Mouse (Mus musculus) midbrain, embryonic 16.5 days (tissue): ENCODE measurements around the gene 4931422A03Rik. TPM values are rescaled to one million over a fixed set of nuclear protein-coding genes. Genes with fewer than 3 reads are reported as not detected.

Experiments
- ATAC-seq: fragments of 200-750 bp; cut with Nextera tagmentation; 2 replicates; pipeline ENCODE4 v1.8.0; 2017; ENCODE audit warnings: moderate TSS enrichment
- H3K27ac ChIP-seq: fragments of 300-500 bp; sonication (generic); 2 replicates; pipeline ENCODE4 v1.5.1; 2014; ENCODE audit warnings: mild to moderate bottlenecking, low read length, mixed read lengths
- H3K27me3 ChIP-seq: fragments of 300-500 bp; sonication (generic); 2 replicates; pipeline ENCODE4 v1.6.1; 2014; ENCODE audit warnings: low read depth, low read length, mixed read lengths; ENCODE audit not compliant: control insufficient read depth, insufficient read depth
- H3K36me3 ChIP-seq: fragments of 300-500 bp; sonication (generic); 2 replicates; pipeline ENCODE4 v1.6.1; 2014; ENCODE audit warnings: mild to moderate bottlenecking, low read length, moderate library complexity, mixed read lengths; ENCODE audit not compliant: control insufficient read depth, insufficient read depth
- H3K4me1 ChIP-seq: fragments of 300-500 bp; sonication (generic); 2 replicates; pipeline ENCODE4 v1.6.1; 2014; ENCODE audit warnings: mild to moderate bottlenecking, low read length, mixed read lengths; ENCODE audit not compliant: control insufficient read depth, insufficient read depth
- H3K4me2 ChIP-seq: fragments of 300-500 bp; sonication (generic); 2 replicates; pipeline ENCODE4 v1.6.1; 2014; ENCODE audit warnings: mild to moderate bottlenecking, low read length, mixed read lengths
- H3K4me3 ChIP-seq: fragments of 300-500 bp; sonication (generic); 2 replicates; pipeline ENCODE4 v1.5.1; 2014; ENCODE audit warnings: low read depth, mild to moderate bottlenecking, low read length, moderate library complexity, mixed read lengths
- H3K9ac ChIP-seq: fragments of 300-500 bp; sonication (generic); 2 replicates; pipeline ENCODE4 v1.6.1; 2014; ENCODE audit warnings: low read depth, low read length, mixed read lengths
- H3K9me3 ChIP-seq: fragments of 300-500 bp; sonication (generic); replicated peaks from 2 replicates; pipeline ENCODE4 v1.6.1; 2014; ENCODE audit warnings: mild to moderate bottlenecking, low read length, mixed read lengths; ENCODE audit not compliant: control insufficient read depth, poor library complexity, severe bottlenecking
- WGBS: fragments of 180-500 bp; shearing (Covaris S2); extraction: QIAGEN DNeasy Blood & Tissue Kit; methylation state at CpG from one replicate; pipeline ENCODE4 v1.1.7; 2014; 5-methylcytosine and 5-hydroxymethylcytosine counted together
- polyA plus RNA-seq: library from polyadenylated mRNA; unstranded; fragments of >200 nt; fragmentation: Nextera tagmentation; extraction: Ambion mirVana; gene quantifications from 2 replicates; pipeline ENCODE4 v1.2.1, GENCODE M21; 2015

4931422A03Rik gene
- polyA plus RNA-seq, 1 experiment from 2014 or later, result 2.3 TPM

- Histone ChIP-seq H3K27ac (no peak overlapping the region), H3K9me3 (no peaks in the 10 kb centered on the region), H3K4me2 (no peak overlapping the region), H3K36me3 (no peaks in the 10 kb centered on the region), H3K4me1 (peaks cover 6% of the 10 kb centered on the region), H3K9ac (no peak overlapping the region), H3K4me3 (no peak overlapping the region), H3K27me3 (no peaks in the 10 kb centered on the region)
- WGBS, result 35% methylated on average over 1 of the region's 1 CpGs
- no peak for ATAC-seq
Measured at GRCm38 (mm10) chr2:103927610-103928145, 100.5 kb downstream of the 4931422A03Rik start.

GRCm38 (mm10) chr2:103926586-103927113 lies 101.5 kb downstream of the 4931422A03Rik start:
- Histone ChIP-seq H3K9ac (no peak overlapping the region), H3K27ac (no peak overlapping the region), H3K4me3 (no peak overlapping the region), H3K36me3 (no peaks in the 10 kb centered on the region), H3K4me2 (no peak overlapping the region), H3K4me1 (peaks cover 6% of the 10 kb centered on the region), H3K27me3 (no peaks in the 10 kb centered on the region), H3K9me3 (no peaks in the 10 kb centered on the region)
- WGBS, result 92% methylated on average over 4 of the region's 4 CpGs
- ATAC-seq, result no peak

- WGBS, result 70% methylated on average over 6 of the region's 6 CpGs
- H3K4me2 ChIP-seq, result no peak overlapping the region
- H3K27me3 ChIP-seq, result no peaks in the 10 kb centered on the region
- H3K4me1 ChIP-seq, result no peaks in the 10 kb centered on the region
- H3K36me3 ChIP-seq, result no peaks in the 10 kb centered on the region
- no peak for ATAC-seq
- no peaks in the 10 kb centered on the region for H3K9me3 ChIP-seq
- H3K4me3 ChIP-seq, result no peak overlapping the region
- H3K9ac ChIP-seq, result no peak overlapping the region
- H3K27ac ChIP-seq, result no peak overlapping the region
Measured at GRCm38 (mm10) chr2:103919488-103919887, 108.7 kb downstream of the 4931422A03Rik start.

GRCm38 (mm10) chr2:103918375-103918774 lies 109.8 kb downstream of the 4931422A03Rik start:
- WGBS, result 93% methylated on average over 2 of the region's 2 CpGs
- no peak overlapping the region for H3K9ac ChIP-seq
- H3K4me3 ChIP-seq, result no peak overlapping the region
- no peaks in the 10 kb centered on the region for H3K27me3 ChIP-seq
- H3K4me2 ChIP-seq, result no peak overlapping the region
- H3K36me3 ChIP-seq, result no peaks in the 10 kb centered on the region
- no peak for ATAC-seq
- H3K27ac ChIP-seq, result no peak overlapping the region
- H3K9me3 ChIP-seq, result no peaks in the 10 kb centered on the region
- H3K4me1 ChIP-seq, result no peaks in the 10 kb centered on the region

- Histone ChIP-seq H3K36me3 (no peaks in the 10 kb centered on the region), H3K27me3 (no peaks in the 10 kb centered on the region), H3K4me1 (no peaks in the 10 kb centered on the region), H3K9me3 (no peaks in the 10 kb centered on the region), H3K4me3 (no peak overlapping the region), H3K27ac (no peak overlapping the region), H3K9ac (no peak overlapping the region), H3K4me2 (no peak overlapping the region)
- no peak for ATAC-seq
- 75% methylated on average over 5 of the region's 5 CpGs for WGBS
Measured at GRCm38 (mm10) chr2:103917375-103917774, 110.8 kb downstream of the 4931422A03Rik start.

Other genes with a start within 250 kb of the 4931422A03Rik start
- gene Caprin1, start 230.7 kb downstream of the 4931422A03Rik start, polyA plus RNA-seq, result 337 and 370 TPM in 2 replicates
- 25.5 and 29.0 TPM in 2 replicates for gene Lmo2, start 70.4 kb downstream of the 4931422A03Rik start, polyA plus RNA-seq
- 84.0 and 86.3 TPM in 2 replicates for gene Fbxo3, start 640 bp downstream of the 4931422A03Rik start, polyA plus RNA-seq
- not detected in 2 replicates for gene Gm10912, start 37.5 kb upstream of the 4931422A03Rik start, polyA plus RNA-seq
- gene Gm10799, start 40.2 kb upstream of the 4931422A03Rik start, polyA plus RNA-seq, result not detected in 2 replicates
- 1.4 and 2.8 TPM in 2 replicates for gene Cd59b, start 41.5 kb upstream of the 4931422A03Rik start, polyA plus RNA-seq
- 11.2 and 11.3 TPM in 2 replicates for gene Cd59a, start 67.4 kb upstream of the 4931422A03Rik start, polyA plus RNA-seq
- not detected in 2 replicates for gene A930018P22Rik, start 94.4 kb upstream of the 4931422A03Rik start, polyA plus RNA-seq